Mouse (Mus musculus) right cerebral cortex, adult 2 months (tissue): ENCODE results near the gene Mob3b.

ENCODE experiments used
- DNase-seq, 2 experiments: peaks; one replicate each; pipeline ENCODE4 v3.0.0; 2021 to 2022; ENCODE audit warnings: low spot score in 2 of 2

Gene Mob3b

GRCm38 (mm10) chr4:35005068-35005769, 152.1 kb downstream of the Mob3b start:
- no peak for DNase-seq

DNA sequence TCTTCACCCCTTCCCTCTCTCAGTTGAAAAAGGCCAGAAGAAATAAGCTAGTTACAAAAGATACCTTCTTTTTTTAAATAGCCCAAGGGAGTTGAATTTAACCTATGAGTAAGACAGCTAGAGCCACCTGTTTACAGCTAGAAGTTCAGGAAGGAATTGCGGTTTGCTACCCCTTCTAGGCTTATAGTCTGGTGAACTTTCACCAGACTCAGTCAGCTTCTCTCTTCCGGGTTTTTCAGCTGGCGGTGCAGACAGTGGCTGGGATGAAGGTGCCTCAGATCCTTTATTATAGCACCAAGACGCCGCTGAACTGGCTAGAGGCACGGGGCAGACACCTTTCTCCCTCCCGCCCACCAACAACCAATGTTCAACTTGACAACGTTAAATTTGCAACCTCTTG, 152.8 kb downstream of the Mob3b start:
- DNase-seq, result no peak

DNA sequence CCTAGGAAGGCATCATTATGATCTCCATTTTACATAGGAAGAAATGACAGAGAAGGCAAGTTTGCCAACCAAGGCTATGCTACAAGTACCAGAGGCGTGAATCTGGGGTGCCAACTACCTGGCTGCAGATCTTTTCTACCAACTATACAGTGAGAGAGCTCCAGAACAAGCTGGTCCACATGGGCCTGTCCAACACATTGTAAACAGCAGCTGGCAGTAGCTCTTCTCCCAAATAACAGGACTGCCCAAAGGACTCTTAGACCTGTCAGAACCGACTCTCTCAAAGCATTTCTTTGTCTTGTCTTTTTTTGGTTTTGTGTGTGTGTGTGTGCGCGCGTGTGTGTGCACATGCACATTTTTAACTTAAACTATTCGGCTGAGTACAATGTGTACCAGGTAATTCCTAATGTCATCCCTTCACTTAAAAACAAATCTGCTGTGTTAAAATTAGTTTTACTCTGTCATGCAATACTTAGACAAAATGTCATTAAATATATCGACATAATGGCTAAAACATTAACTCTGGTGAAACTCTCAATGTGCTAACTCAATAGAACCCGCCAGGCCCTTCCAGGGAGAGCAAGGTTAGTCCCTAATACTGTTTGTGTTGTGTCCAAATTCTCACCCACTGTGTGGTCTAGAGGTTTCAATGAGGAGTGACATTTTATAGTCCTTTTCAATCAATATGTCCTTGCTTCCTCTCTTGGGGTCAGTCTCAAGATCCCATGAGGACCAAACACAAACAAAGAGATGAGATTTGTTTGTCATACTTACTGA, 153.5 kb downstream of the Mob3b start:
- no peak for DNase-seq

DNA sequence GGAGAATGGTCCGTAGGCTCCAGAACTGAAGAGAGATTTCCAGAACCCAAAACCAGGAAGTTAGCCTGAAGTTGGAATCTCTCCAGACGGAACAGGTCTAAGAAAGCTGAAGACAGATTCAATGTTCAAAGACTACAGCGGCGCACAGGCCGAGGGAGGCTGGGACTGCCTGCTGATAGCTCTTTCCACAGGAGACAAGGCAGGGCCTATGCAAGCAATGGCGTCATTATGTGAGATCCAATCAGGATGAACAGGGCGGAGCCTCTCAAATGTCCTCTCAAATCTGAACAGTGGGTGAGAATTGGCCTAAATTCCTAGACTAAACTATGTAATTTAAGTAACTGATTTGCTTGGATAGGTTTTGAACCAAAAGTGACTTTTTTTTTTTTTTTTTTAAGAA, 160.7 kb downstream of the Mob3b start:
- no peak for DNase-seq

DNA sequence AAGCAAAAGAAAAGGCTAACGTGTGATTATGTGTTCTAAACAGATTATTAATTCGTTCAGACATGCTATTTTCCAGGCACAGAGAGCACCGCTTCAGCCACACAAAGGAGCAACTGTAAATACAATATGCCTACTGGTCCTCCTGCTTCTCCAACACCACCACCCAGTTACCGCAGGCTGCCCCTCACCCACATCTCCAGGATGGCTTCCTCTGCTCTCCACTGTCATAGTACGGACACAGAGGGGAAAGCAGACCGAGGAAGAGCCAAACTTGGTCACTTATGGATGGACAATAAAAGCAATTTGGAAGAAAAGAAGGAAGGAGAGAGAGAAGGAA, 163.7 kb downstream of the Mob3b start:
- no peak for DNase-seq

DNA sequence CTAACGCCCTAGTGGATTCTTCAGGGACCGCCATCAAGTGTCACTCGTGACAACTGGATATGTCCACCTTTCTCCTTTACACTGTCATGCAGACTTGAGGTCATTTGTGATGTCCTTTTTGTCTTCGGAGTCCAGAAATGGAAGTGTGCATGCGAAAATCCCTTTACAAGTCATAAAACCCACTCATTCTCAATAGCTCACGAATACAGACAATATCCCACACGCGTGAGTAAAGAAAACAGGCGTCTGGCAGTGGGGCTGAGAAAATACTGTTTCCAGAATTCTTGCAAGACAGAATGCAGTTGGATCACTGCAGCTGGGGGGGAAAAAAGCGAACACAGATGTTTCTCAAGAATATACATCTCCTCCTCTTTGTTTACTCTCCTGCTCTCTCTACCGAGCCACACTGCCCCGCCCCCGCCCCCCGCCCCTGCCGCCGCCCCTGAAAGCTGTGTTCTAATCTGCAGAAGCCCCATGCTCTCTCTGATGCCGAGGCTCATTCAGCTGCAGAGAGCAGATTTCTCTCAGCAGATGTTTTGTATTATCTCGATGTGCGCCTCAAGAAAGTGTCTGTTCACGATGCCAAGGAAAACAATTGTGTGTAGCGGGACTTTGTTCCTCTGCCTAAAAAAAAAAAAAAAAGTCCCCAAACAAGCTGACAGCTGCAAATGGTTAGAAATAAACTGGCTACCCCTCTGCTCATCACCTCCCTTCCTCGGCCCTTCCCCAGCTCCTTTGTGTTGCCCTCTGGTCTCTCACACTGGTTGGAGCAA, 164.2 kb downstream of the Mob3b start:
- DNase-seq, result peak in 1 of 2 experiments; percentile 19

- no peak for DNase-seq
Measured at GRCm38 (mm10) chr4:34991891-34992865, 165.1 kb downstream of the Mob3b start.

DNA sequence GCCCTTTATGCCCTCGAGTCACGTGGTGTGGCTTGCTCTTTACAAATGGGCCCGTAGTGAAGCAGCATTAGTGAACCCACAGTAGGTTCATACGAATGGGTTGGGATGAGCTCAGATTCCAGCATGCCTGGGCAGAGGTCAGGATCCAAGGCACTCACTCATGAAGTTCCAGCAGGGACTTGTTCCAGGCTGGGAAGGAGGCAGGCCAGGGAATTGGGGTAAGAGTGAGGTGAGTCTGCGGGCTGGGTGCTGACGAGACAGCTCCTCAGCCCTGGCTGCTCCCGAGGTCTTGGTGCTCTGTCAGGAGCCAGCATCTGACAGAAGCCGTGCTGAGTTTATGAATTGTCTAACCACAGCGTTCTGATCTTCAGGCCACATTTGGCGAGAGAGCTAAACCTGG, 166.2 kb downstream of the Mob3b start:
- no peak for DNase-seq

DNA sequence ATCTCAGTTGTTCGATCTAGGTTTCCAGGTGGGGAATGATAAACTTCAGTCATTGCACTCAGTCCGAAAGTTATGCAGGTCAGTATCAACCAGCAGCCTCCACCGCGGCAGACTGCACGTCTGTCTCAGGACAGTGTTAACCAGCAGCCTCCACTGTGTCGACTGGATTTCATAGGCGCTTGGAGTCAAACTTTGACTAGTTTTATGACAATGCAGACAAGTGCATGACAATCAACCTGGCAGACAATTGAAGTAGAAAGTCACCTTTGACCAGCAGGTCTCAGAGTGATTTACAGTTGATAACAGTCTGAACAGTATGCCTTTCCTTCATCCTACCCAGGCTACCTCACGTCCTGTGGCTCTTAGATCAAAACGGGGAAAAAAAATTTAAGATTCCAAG, 166.6 kb downstream of the Mob3b start:
- DNase-seq, result no peak

GRCm38 (mm10) chr4:34987568-34987967, 169.7 kb downstream of the Mob3b start:
- DNase-seq, result no peak

- no peak for DNase-seq
Measured at GRCm38 (mm10) chr4:34987109-34987508, 170.2 kb downstream of the Mob3b start.

DNA sequence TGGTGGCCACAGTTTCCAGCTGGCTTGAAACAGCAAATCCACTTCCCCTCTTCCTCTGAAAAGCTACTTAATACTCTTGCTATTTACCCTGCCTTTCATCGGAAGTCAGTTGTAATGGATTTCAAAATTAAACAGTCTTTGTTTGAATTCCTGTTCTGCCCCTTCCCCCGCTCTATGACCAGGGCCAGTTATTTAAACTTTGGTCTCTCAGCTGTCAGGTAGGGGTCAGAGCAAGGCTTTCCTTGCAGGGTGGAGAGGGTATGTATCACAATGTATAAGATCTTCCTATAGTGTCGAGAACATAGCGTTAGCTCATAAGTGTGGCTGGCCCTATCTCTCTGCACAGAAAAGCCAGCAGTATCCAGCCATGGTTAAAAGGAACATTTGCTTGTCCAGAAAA, 170.6 kb downstream of the Mob3b start:
- no peak for DNase-seq

DNA sequence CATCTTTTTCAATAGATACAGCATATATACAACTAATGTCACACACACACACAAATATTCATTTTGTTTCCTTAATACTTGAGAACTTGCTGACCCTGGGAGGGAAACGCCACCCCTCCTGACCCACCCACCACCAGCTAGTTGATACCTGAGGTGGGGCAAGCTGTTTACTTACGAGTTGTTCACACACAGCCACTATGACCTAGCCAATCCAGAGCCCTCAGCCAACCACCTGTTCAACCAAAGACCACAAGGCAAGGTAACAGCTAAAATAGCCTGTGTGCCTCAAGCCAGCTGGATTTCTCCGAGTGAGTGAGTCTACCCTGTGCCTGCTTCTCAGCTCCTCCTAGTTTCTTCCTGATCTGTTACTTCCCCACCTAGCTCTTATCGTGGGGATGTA, 172.9 kb downstream of the Mob3b start:
- DNase-seq, result no peak

DNA sequence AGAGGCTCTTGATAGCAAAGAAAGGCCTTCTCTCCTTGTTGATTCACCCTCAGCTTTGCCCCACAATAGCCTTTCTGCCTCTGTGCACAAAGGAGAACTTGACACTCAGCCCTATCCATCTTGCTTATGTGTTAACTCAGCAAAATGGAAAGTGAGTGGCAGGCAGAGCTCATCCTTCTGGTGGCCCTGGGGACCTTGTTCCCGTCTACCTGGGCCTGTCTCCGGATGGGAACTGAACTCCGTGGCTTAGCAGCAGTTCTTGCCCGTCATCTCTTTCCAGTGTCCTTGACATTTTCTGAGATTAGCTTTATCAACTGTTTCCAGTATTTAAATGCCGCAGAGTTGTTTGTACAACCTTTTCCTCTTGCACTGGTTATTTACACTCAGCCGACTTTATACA, 173.8 kb downstream of the Mob3b start:
- no peak for DNase-seq

DNA sequence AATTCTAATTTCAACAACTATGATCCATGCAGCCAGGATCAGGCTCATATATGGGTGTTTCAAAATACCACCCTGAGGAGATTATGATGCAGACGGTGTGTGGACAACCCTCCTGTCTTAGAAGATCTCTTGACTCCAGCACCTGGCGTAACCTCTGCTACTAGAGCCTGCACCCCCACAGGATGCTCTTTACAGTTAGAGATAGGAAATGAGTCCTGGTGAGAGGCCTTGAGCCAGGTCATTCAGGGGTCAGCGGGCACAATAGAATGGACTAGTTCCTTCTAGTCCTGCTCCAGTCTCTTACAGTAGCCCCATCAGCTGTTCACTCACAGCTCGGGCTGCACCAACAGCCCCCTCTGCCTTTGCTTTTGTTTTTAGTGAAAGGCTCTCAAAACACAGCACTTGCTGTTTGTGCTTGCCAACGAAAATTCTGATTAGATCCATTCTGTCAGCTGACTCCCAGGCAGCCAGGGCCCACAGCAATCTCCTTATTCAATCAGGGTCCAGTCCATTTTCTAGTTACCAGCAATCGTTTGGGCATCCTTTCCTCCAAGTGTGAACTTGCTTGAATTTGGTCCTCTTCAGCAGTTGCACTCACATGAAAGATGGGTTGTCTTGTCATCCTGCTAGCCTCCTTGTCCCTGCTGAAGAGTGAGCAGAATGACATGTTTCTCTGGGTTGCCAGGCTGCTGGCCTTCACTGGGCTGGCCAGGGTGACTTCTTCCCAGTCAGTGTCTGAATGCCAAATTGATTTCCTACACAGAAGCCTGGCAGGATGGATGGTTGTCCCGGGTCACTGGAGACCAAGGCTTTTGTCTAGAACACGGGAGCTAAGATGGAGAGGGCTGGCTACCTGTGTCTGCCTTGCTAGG, 175.7 kb downstream of the Mob3b start:
- no peak for DNase-seq

- DNase-seq, result no peak
Measured at GRCm38 (mm10) chr4:34980461-34981039, 176.7 kb downstream of the Mob3b start.

GRCm38 (mm10) chr4:34976916-34977702, 180.2 kb downstream of the Mob3b start:
- DNase-seq, result no peak

GRCm38 (mm10) chr4:34976331-34976778, 180.9 kb downstream of the Mob3b start:
- DNase-seq, result peak; percentile 54 to 66

GRCm38 (mm10) chr4:34974795-34975194, 182.5 kb downstream of the Mob3b start:
- DNase-seq, result no peak
